Mouse (Mus musculus) myocyte (in vitro differentiated cells): ENCODE measurements around the gene Slc24a3. TPM values are rescaled to one million over a fixed set of nuclear protein-coding genes. Genes with fewer than 3 reads are reported as not detected.

Source experiments
- H3K27me3 ChIP-seq: one replicate; pipeline ENCODE4 v1.6.1; 2011; ENCODE audit not compliant: control insufficient read depth, insufficient read depth, insufficient read length
- H3K36me3 ChIP-seq: one replicate; pipeline ENCODE4 v1.6.1; 2011; ENCODE audit not compliant: control insufficient read depth, insufficient read depth
- H3K4me2 ChIP-seq: one replicate; pipeline ENCODE4 v1.6.1; 2011; ENCODE audit warnings: low read depth, control low read depth
- H3K4me3 ChIP-seq: one replicate; pipeline ENCODE4 v1.5.1; 2011; ENCODE audit warnings: mild to moderate bottlenecking, control low read depth, moderate library complexity
- H3K79me2 ChIP-seq: one replicate; pipeline ENCODE4 v1.6.1; 2011; ENCODE audit not compliant: control insufficient read depth, insufficient read depth
- H3ac ChIP-seq: one replicate; pipeline ENCODE4 v1.6.1; 2011; ENCODE audit not compliant: control insufficient read depth, insufficient read length
- CEBPB ChIP-seq: IDR thresholded peaks from 2 replicates; pipeline ENCODE4 v1.6.1; 2011; ENCODE audit warnings: mild to moderate bottlenecking, moderate library complexity; ENCODE audit not compliant: poor library complexity, insufficient read depth, severe bottlenecking
- E2F4 ChIP-seq: IDR thresholded peaks from one replicate; pipeline ENCODE4 v1.6.1; 2011; ENCODE audit warnings: mild to moderate bottlenecking, control low read depth, moderate library complexity; ENCODE audit not compliant: insufficient read depth
- MAX ChIP-seq: IDR thresholded peaks from one replicate; pipeline ENCODE4 v1.6.1; 2011; ENCODE audit warnings: low read depth, mild to moderate bottlenecking, control low read depth
- MYOD1 ChIP-seq, 3 experiments: IDR thresholded peaks; one replicate each; pipeline ENCODE4 v1.6.1; 2011; ENCODE audit warnings: control low read depth in 2 of 3, low read depth in 2 of 3, mild to moderate bottlenecking in 2 of 3, moderate library complexity in 1 of 3; ENCODE audit not compliant: insufficient read length in 2 of 3, control insufficient read depth in 1 of 3
- MYOG ChIP-seq, 3 experiments: IDR thresholded peaks; one replicate each; pipeline ENCODE4 v1.6.1; 2011; ENCODE audit warnings: control low read depth in 2 of 3, low read depth in 2 of 3, mild to moderate bottlenecking in 2 of 3; ENCODE audit not compliant: insufficient read length in 2 of 3, control insufficient read depth in 1 of 3, insufficient read depth in 1 of 3
- POLR2A ChIP-seq: IDR thresholded peaks from one replicate; pipeline ENCODE4 v1.6.1; 2011; ENCODE audit warnings: low read depth, mild to moderate bottlenecking, control low read depth, moderate library complexity; ENCODE audit not compliant: insufficient read length
- POLR2AphosphoS2 ChIP-seq: IDR thresholded peaks from one replicate; pipeline ENCODE4 v1.6.1; 2011; ENCODE audit warnings: low read depth, control low read depth; ENCODE audit not compliant: insufficient read length
- REST ChIP-seq: IDR thresholded peaks from one replicate; pipeline ENCODE4 v1.6.1; 2011; ENCODE audit warnings: mild to moderate bottlenecking, control low read depth, moderate library complexity; ENCODE audit not compliant: insufficient read depth, insufficient read length
- SRF ChIP-seq: IDR thresholded peaks from one replicate; pipeline ENCODE4 v1.6.1; 2011; ENCODE audit warnings: low read depth; ENCODE audit not compliant: control insufficient read depth, insufficient read length
- TCF12 ChIP-seq: IDR thresholded peaks from one replicate; pipeline ENCODE4 v1.6.1; 2011; ENCODE audit warnings: mild to moderate bottlenecking, control low read depth; ENCODE audit not compliant: poor library complexity, insufficient read depth, severe bottlenecking
- TCF3 ChIP-seq: IDR thresholded peaks from one replicate; pipeline ENCODE4 v1.6.1; 2011; ENCODE audit warnings: low read depth, control low read depth; ENCODE audit not compliant: insufficient read length
- USF1 ChIP-seq: IDR thresholded peaks from one replicate; pipeline ENCODE4 v1.6.1; 2011; ENCODE audit warnings: low read depth, mild to moderate bottlenecking, control low read depth, moderate library complexity
- polyA plus RNA-seq: library from polyadenylated mRNA; unstranded; fragments of >200 nt; fragmentation: generic; extraction: Trizol; gene quantifications from one replicate; pipeline ENCODE4 v1.2.1, GENCODE M21; 2012; ENCODE audit warnings: missing spikeins

Gene Slc24a3
- polyA plus RNA-seq, 1 experiment: 4.8 TPM

DNA sequence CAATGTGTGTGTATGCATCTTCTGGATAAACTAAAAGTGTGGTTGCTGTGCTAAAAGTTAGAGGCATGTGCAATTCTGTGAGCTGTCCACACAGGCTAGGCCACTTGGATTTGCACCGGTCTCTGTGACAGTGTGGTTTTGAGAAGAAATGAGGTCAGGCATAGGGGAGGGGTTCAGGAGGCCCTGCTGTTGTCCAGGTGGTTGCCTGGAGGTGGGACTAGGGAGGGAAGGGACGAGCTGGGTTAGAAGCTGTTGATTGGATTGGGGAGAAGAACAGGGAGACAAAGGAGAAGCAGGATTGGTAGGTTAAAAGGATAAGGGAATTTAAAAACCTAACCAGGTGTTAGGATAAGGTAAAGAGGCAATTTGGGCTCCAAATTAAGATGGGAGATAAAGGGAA lies 201.1 kb downstream of the Slc24a3 start:
- H3K79me2 ChIP-seq: no peaks in the 10 kb centered on the region
- H3K4me2 ChIP-seq: no peak overlapping the region
- H3ac ChIP-seq: no peak overlapping the region
- no peak overlapping the region for H3K4me3 ChIP-seq
- TF ChIP-seq MYOD1 (IDR thresholded peaks at IDR 0.05; ENCODE audit: control insufficient read depth in 1 of 3, insufficient read length in 2 of 3, low read depth in 2 of 3) (no peak), REST (no peak), POLR2AphosphoS2 (no peak), TCF12 (no peak), MYOG (IDR thresholded peaks at IDR 0.05; ENCODE audit: control insufficient read depth in 1 of 3, insufficient read depth in 1 of 3, insufficient read length in 2 of 3, low read depth in 2 of 3) (no peak)
- no peaks in the 10 kb centered on the region for H3K36me3 ChIP-seq
- no peaks in the 10 kb centered on the region for H3K27me3 ChIP-seq

DNA sequence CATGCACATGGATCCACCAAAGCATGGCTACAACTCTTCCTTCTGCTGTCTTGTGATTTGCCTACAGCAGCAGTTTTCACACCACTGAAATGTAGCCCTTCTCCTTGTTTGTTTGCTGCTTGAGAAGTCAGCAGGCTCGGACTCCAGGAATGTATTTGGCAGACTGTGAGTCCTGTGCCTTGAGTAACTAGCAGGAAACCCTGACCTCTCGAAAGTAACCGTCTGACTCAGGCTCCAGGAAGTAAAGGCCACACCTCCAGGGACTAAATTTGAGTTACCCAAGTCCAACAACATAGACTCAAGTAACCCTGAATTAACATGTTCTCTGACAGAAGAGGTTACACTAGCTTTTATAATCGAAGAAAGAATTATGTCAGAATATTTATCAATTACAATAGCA lies 203.2 kb downstream of the Slc24a3 start:
- H3K27me3 ChIP-seq: no peaks in the 10 kb centered on the region
- H3K79me2 ChIP-seq: no peaks in the 10 kb centered on the region
- H3ac ChIP-seq: no peak overlapping the region
- TF ChIP-seq CEBPB (no peak), POLR2A (no peak)
- H3K36me3 ChIP-seq: no peaks in the 10 kb centered on the region
- H3K4me3 ChIP-seq: no peak overlapping the region
- no peak overlapping the region for H3K4me2 ChIP-seq

DNA sequence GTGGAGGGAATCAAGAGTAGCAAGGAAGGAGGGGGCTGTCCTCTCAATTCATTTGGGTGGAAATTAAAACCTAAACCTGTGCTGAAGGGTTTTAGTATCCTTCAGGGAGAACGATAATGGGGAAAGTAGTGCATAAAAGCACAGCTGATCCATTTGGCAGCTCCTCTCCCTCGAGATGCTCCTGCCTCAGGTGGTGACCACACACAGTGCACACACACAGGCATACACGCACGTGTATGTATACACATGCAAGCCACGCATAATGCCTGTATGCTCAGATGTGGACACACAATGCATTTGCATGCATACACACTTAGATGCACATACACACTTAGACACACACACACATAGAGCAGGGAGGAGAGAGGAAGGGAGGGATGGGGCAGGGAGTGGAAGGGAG lies 206.2 kb downstream of the Slc24a3 start:
- no peak for TF ChIP-seq MYOG (IDR thresholded peaks at IDR 0.05; ENCODE audit: control insufficient read depth in 1 of 3, insufficient read depth in 1 of 3, insufficient read length in 2 of 3, low read depth in 2 of 3)
- TF ChIP-seq MYOD1 (IDR thresholded peaks at IDR 0.05; ENCODE audit: control insufficient read depth in 1 of 3, insufficient read length in 2 of 3, low read depth in 2 of 3): no peak
- no peak for TF ChIP-seq E2F4
- TF ChIP-seq SRF: no peak
- no peak for TF ChIP-seq CEBPB
- no peak for TF ChIP-seq TCF3
- TF ChIP-seq USF1: no peak
- Histone ChIP-seq H3K4me3 (no peak overlapping the region), H3K36me3 (no peaks in the 10 kb centered on the region), H3K27me3 (no peaks in the 10 kb centered on the region), H3K79me2 (no peaks in the 10 kb centered on the region), H3ac (no peak overlapping the region), H3K4me2 (no peak overlapping the region)

DNA sequence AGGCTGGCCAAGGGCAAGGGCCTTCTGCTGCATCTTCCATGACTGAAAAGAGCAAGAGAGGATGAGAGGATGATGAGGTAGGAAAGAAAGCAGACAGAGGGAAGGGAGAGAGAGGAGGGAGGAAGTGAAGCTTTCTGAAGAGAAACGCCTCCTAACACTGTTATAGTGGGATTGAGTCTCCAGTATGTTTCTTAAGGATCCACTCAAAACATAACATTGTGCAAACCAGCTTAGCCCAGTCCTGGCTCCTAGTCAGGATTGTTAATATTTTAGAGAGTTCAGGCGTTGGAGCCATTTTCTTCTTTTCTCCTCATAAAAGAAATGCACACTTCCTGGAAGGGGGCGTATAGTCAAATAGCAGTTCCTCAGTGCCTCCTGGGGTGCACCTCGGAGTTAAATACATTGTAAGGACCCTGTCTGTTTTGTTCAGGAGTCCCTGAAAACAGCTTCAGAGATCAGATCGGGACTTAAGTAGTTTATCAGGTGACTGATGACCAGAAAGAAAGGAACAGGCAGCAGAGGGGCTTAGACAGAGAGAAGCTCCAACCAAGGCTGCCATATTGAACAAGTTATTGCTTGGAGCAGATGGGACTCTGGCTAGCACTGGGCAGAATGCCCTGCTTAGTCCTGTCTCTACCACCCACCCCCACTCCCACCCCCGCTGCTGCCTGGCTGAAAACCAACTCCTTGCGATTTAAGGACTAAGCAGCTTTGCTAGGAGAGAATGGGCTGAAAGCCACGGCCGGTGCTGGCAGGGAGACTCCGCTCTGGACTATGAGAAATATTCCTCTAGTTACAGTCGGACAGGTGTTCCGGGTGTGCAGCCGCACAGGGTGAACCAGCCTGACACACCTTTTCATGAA lies 215.6 kb downstream of the Slc24a3 start:
- no peaks in the 10 kb centered on the region for H3K27me3 ChIP-seq
- H3ac ChIP-seq: no peak overlapping the region
- no peak overlapping the region for H3K4me2 ChIP-seq
- no peaks in the 10 kb centered on the region for H3K36me3 ChIP-seq
- H3K4me3 ChIP-seq: no peak overlapping the region
- TF ChIP-seq MYOD1 (IDR thresholded peaks at IDR 0.05; ENCODE audit: control insufficient read depth in 1 of 3, insufficient read length in 2 of 3, low read depth in 2 of 3) (no peak), CEBPB (no peak), USF1 (no peak), E2F4 (no peak), TCF3 (no peak), MAX (no peak), MYOG (IDR thresholded peaks at IDR 0.05; ENCODE audit: control insufficient read depth in 1 of 3, insufficient read depth in 1 of 3, insufficient read length in 2 of 3, low read depth in 2 of 3) (no peak)
- no peaks in the 10 kb centered on the region for H3K79me2 ChIP-seq

DNA sequence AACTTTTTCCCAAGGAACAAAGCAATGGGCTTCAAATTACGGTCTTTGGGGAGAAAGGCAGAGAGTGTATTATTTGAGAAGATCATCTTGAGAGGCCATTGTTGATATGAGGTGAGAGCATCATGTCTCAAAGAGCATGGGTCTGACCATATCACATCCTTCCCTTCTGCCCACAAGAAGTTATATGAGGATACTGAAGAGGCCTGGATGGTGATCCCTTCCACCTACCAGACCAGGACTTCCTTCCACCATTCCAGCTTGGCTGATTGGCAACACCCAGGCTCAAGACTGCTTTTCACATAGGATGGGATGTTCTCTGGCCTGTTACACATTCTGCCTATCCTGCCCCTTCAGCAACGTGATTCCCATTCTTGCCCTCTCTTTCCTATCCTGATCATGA lies 216.7 kb downstream of the Slc24a3 start:
- Histone ChIP-seq H3K4me2 (no peak overlapping the region), H3K79me2 (no peaks in the 10 kb centered on the region), H3ac (no peak overlapping the region), H3K36me3 (no peaks in the 10 kb centered on the region), H3K27me3 (no peaks in the 10 kb centered on the region), H3K4me3 (no peak overlapping the region)
- TF ChIP-seq MYOG (IDR thresholded peaks at IDR 0.05; ENCODE audit: control insufficient read depth in 1 of 3, insufficient read depth in 1 of 3, insufficient read length in 2 of 3, low read depth in 2 of 3) (no peak), SRF (no peak), CEBPB (no peak), MAX (no peak), USF1 (no peak), REST (no peak), MYOD1 (IDR thresholded peaks at IDR 0.05; ENCODE audit: control insufficient read depth in 1 of 3, insufficient read length in 2 of 3, low read depth in 2 of 3) (no peak), E2F4 (no peak), POLR2AphosphoS2 (no peak)
